Mouse (Mus musculus) mouse embryonic stem cell (cell line): ENCODE measurements around the gene Cx3cl1.

ENCODE experiments used
- in situ Hi-C, 2 experiments: fragments of 300-500 bp; cut with MboI; formaldehyde crosslinking; loops; 1 replicate in 1 of 2; 3 replicates in 1 of 2; pipeline ENCODE4 v1.14.3; 2019 to 2020; ENCODE audit warnings: low sequenced_read_pairs in 2 of 2, low pct_unique_long_range_greater_than_20kb in 1 of 2, mixed read lengths in 1 of 2; ENCODE audit not compliant: unreplicated experiment in 1 of 2

Gene Cx3cl1

GRCm38 (mm10) chr8:94789256-94789955, 17.6 kb downstream of the Cx3cl1 start:
- in situ Hi-C loops: no loop called here

- in situ Hi-C loops: no loop called here
Measured at GRCm38 (mm10) chr8:94794368-94794767, 22.6 kb downstream of the Cx3cl1 start.

GRCm38 (mm10) chr8:94794782-94795181, 23.0 kb downstream of the Cx3cl1 start:
- in situ Hi-C loops: no loop called here

- in situ Hi-C loops: loop anchor here in 1 of 2 experiments (5.0 kb wide), 1 partner anchor 98 kb away; no protein-coding TSS in a partner anchor
Measured at GRCm38 (mm10) chr8:94800278-94800968, 28.6 kb downstream of the Cx3cl1 start.

- in situ Hi-C loops: loop anchor here in 1 of 2 experiments (5.0 kb wide), 1 partner anchor 99 kb away; no protein-coding TSS in a partner anchor
Measured at GRCm38 (mm10) chr8:94801293-94802095, 29.7 kb downstream of the Cx3cl1 start.

- in situ Hi-C loops: loop anchor here in 1 of 2 experiments (5.0 kb wide), 1 partner anchor 100 kb away; no protein-coding TSS in a partner anchor
Measured at GRCm38 (mm10) chr8:94802375-94802774, 30.6 kb downstream of the Cx3cl1 start.

- in situ Hi-C loops: loop anchor here in 1 of 2 experiments (5.0 kb wide), 1 partner anchor 101 kb away; no protein-coding TSS in a partner anchor
Measured at GRCm38 (mm10) chr8:94803551-94803950, 31.7 kb downstream of the Cx3cl1 start.

GRCm38 (mm10) chr8:94804546-94805340, 32.9 kb downstream of the Cx3cl1 start:
- in situ Hi-C loops: loop anchor here in 1 of 2 experiments (5.0 kb wide), 1 partner anchor 102 kb away; no protein-coding TSS in a partner anchor

- in situ Hi-C loops: no loop called here
Measured at GRCm38 (mm10) chr8:94805811-94806210, 34.0 kb downstream of the Cx3cl1 start.

- in situ Hi-C loops: no loop called here
Measured at GRCm38 (mm10) chr8:94807506-94807905, 35.7 kb downstream of the Cx3cl1 start.

- in situ Hi-C loops: no loop called here
Measured at GRCm38 (mm10) chr8:94808372-94808771, 36.6 kb downstream of the Cx3cl1 start.

GRCm38 (mm10) chr8:94810153-94810552, 38.3 kb downstream of the Cx3cl1 start, which contains the start of gene Ccl17:
Gene Ccl17, plus strand, starts transcription at chr8:94810453.
- in situ Hi-C loops: no loop called here

- in situ Hi-C loops: no loop called here
Measured at GRCm38 (mm10) chr8:94810855-94811254, 39.0 kb downstream of the Cx3cl1 start.

- in situ Hi-C loops: no loop called here
Measured at GRCm38 (mm10) chr8:94811654-94812053, 39.8 kb downstream of the Cx3cl1 start.

- in situ Hi-C loops: no loop called here
Measured at GRCm38 (mm10) chr8:94812645-94813098, 40.9 kb downstream of the Cx3cl1 start.

- in situ Hi-C loops: no loop called here
Measured at GRCm38 (mm10) chr8:94814556-94814955, 42.7 kb downstream of the Cx3cl1 start.

GRCm38 (mm10) chr8:94817933-94818332, 46.1 kb downstream of the Cx3cl1 start:
- in situ Hi-C loops: loop anchor here in 1 of 2 experiments (5.0 kb wide), 1 partner anchor 89 kb away; no protein-coding TSS in a partner anchor
